Mouse (Mus musculus): ENCODE results near the gene Gm47995. TPM values are rescaled to one million over a fixed set of nuclear protein-coding genes. Genes with fewer than 3 reads are reported as not detected.

The Gm47995 gene
- total RNA-seq, 2 experiments from 2014 or later, result not detected

- intact Hi-C loops (cut with DNase I), result no loop called here
- DNase-seq (ENCODE audit: low spot score), result no peak
Observed at GRCm38 (mm10) chr1:151222561-151223267, 24.5 kb downstream of the Gm47995 start.

DNA sequence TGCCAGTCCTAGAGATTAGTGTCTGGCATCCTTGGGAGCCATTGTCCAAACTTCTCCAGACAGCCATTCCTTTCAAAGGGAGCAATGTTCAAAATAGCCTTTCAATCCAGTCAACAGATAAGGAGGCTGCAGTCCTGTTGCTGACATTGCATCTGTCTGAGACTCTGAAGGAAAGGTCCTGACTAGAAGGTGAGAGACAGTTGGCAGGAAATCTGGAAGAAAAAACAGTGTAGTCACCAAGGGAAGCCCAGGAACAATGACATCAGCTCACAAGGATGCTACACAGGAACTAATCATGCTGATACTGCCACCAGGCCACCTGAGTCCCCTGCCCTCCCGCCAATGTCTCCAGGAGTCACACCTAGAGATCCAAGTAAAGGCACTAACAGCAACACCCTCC lies 25.1 kb downstream of the Gm47995 start:
- no peak for DNase-seq (ENCODE audit: low spot score)
- intact Hi-C loops (cut with DNase I), result no loop called here

- intact Hi-C loops (cut with DNase I), result no loop called here
Observed at GRCm38 (mm10) chr1:151224536-151224935, 26.3 kb downstream of the Gm47995 start.

DNA sequence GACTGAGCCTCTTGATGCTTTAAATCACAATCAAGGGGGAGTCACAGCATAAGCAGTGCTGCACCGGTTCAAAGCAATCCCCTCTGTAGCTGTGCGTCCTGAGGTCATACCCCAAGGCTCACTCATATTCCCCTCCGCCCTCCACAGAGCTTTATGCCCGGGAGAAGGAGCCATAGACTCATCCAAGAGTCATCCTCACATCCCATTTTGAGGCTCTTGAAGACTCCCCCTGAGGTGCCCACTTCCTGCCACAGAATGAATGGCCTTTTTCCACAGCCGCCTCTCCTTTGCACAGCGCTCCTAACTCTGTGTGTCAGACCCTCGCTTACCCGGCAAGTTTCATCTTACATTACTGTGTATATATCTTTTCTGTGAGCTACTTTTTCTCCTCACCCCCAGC lies 29.3 kb downstream of the Gm47995 start:
- intact Hi-C loops (cut with DNase I), result no loop called here
- no peak for DNase-seq (ENCODE audit: low spot score)

More at GRCm38 (mm10) chr1:151224536-151224935, 26.3 kb downstream of the Gm47995 start:
- DNase-seq (ENCODE audit: low spot score), result no peak

- intact Hi-C loops (cut with DNase I), result no loop called here
- no peak for DNase-seq (ENCODE audit: low spot score)
Observed at GRCm38 (mm10) chr1:151228320-151228989, 30.2 kb downstream of the Gm47995 start.

GRCm38 (mm10) chr1:151232346-151232745 lies 34.1 kb downstream of the Gm47995 start:
- intact Hi-C loops (cut with DNase I), result no loop called here
- no peak for DNase-seq (ENCODE audit: low spot score)

DNA sequence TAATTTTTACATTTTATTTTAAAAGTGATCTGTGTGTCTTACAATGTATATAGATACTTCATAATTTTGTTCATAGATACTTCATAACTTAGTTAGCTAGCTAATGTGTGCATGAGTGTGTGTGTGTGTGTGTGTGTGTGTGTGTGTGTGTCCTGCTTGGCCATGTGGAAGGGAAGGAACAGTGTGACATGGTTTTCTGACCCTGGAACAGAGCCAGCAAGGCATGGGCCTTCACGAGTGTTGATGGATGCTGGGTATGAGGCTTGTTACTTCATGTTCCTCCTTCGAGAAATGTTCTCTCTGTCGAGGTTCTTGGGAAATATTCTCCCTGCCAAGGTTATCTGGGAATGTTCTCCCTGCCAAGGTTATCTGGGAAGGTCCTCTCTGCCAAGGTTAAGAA lies 35.5 kb downstream of the Gm47995 start:
- intact Hi-C loops (cut with DNase I), result no loop called here
- no peak for DNase-seq (ENCODE audit: low spot score)

GRCm38 (mm10) chr1:151235574-151235973 lies 37.3 kb downstream of the Gm47995 start:
- no peak for DNase-seq (ENCODE audit: low spot score)
- intact Hi-C loops (cut with DNase I), result loop anchor here (5.0 kb wide), 1 partner anchor 113 kb away; no protein-coding TSS in a partner anchor

DNA sequence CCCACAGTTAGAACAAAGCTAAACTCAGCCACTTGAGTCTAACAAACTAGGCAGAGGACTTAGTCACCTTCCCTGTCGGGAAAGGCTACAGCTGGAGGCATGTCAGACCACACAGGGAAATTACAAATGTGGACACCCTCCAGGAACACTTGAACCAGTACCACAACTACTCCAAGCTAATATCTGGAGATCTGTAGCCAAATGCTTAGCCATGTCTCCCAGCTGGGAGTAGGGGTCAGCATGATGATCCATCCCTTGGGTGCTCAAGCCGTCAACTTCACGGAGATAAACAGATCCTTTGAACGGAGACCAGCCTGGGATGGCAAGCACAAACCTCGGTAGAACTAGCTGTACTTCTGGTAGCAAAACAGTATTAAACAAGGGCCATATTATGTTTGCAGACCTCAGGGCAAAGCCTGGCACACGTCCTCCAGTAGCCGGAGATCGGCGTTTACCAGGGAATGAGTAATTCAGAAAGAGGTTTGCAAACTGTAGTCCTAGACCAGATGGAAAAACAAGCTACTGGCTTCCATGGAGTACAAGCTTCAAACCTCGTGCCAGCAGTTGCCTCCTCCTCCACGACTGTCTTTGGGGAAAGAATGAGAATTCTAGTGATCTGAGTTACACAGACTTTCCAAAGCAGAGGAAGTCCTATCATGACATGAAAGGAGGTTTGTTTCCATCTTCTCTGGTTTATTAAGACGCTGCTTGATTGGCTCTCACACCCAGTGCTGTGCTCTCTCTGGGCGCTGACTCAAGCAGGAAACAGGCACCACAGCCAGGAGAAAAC lies 38.1 kb downstream of the Gm47995 start:
- intact Hi-C loops (cut with DNase I), result loop anchor here (5.0 kb wide), 1 partner anchor 114 kb away; no protein-coding TSS in a partner anchor
- DNase-seq (ENCODE audit: low spot score), result peak; percentile 65

- intact Hi-C loops (cut with DNase I), result loop anchor here (5.0 kb wide), 1 partner anchor 115 kb away; no protein-coding TSS in a partner anchor
- DNase-seq (ENCODE audit: low spot score), result no peak
Observed at GRCm38 (mm10) chr1:151237780-151238179, 39.5 kb downstream of the Gm47995 start.

GRCm38 (mm10) chr1:151243332-151243731 lies 45.1 kb downstream of the Gm47995 start:
- intact Hi-C loops (cut with DNase I), result no loop called here
- no peak for DNase-seq (ENCODE audit: low spot score)

DNA sequence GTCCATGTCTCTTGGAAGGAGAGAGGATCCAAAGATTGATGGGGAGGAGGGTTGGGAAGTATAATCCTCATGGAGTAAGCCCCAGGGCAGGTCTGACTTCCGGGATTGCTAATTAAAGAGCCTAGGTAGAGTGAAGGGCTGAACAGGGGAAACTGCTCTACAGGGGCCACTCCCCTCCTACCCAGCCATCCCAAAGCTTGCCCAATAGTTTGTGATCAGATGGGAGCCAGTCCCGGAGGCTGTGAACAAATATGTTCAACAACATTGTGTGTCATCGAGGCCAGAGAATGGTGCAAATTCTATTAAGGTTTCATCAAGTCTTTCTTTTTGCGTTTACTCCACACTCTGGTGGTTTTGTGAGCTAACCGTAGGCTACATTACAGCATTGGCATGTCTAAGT lies 45.8 kb downstream of the Gm47995 start:
- intact Hi-C loops (cut with DNase I), result no loop called here
- no peak for DNase-seq (ENCODE audit: low spot score)

DNA sequence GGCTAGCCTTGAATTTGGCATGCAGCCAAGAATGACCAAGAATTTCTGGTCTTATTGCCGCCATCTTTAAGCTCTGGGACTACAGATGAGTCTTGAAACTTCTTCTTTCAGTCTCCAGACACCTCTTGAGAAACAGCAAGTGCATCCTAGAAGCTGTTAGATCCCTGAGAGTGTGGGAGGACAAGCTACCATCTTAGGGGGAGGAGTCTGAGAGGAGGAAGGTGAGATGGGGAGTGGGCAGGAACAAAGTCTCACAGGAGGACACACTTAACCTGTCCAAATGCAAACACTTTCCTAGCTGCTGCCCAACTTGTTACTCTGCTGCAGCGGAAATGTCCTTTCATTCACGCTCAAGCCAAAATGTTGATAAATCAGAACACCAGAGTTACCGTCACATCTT lies 46.5 kb downstream of the Gm47995 start:
- no peak for DNase-seq (ENCODE audit: low spot score)
- intact Hi-C loops (cut with DNase I), result no loop called here

DNA sequence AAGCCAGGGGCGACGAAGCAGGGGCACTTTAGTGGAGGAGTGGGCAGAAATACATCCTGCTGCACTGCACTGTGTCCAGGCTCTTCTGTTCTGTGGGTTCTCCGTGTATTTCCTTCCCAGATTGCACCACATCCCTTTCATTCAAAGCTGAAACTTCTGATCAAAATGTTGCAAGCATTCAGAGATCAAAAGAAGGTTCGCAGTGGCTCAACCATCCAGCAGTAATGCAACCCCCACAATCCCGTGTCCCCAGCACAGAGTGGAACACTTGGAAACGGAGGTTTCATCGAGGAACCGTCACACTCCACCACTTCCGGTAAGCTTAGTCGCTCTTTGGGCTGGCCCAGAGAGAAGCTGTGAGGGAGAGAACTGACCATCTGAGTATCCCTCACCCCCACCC lies 46.9 kb downstream of the Gm47995 start:
- intact Hi-C loops (cut with DNase I), result no loop called here
- DNase-seq (ENCODE audit: low spot score), result no peak

- no peak for DNase-seq (ENCODE audit: low spot score)
- intact Hi-C loops (cut with DNase I), result no loop called here
Observed at GRCm38 (mm10) chr1:151245846-151246245, 47.6 kb downstream of the Gm47995 start.

Other genes with a start within 250 kb of the Gm47995 start
- gene Hmcn1, start 205.0 kb upstream of the Gm47995 start, total RNA-seq (2021), result 10 to 100 TPM; 15.8 to 16.9 TPM
- gene Gm47985, start 15.9 kb upstream of the Gm47995 start, total RNA-seq (2021), result 1 to 10 TPM in 1 of 2 experiments, under 1 TPM in 1; 0.26 to 1.1 TPM
- not detected for gene Gm8947, start 6.1 kb upstream of the Gm47995 start, total RNA-seq (2021)
- gene 3110040M04Rik, start 5.7 kb downstream of the Gm47995 start, total RNA-seq (2021), result not detected
- not detected for gene Gm47996, start 11.7 kb downstream of the Gm47995 start, total RNA-seq (2021)
- 100 to 1,000 TPM; 516 to 557 TPM for gene Ivns1abp, start 146.0 kb downstream of the Gm47995 start, total RNA-seq (2021)
- gene Swt1, start 230.0 kb downstream of the Gm47995 start, total RNA-seq (2021), result 10 to 100 TPM in 1 of 2 experiments, 1 to 10 TPM in 1; 9.8 to 12.2 TPM
- 10 to 100 TPM; 21.4 to 22.2 TPM for gene Trmt1l, start 230.1 kb downstream of the Gm47995 start, total RNA-seq (2021)